Mouse (Mus musculus): ENCODE data around the gene Ttll6. TPM values are rescaled to one million over a fixed set of nuclear protein-coding genes. Genes with fewer than 3 reads are reported as not detected.

Ttll6 gene
- polyA plus RNA-seq, 1 experiment, result 4.6 TPM

DNA sequence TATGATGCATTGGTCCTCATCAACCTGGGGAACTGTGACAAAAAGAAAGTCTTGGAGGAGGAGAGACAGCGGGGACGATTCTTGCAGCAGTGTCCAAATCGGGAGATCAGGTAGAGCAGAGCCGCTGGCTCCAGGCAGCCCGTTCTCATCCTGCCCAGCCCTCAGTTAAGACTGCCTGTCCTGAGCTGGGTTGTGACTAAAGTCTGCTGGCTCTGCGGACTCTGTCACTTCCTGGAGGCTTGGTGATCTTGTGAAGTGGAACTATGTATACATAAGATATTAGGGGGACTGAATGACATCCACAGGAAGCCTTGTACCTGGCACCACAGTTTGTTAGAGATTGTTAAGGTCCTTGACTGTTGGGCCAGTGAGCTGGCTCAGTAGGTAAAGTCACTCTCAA is 13.9 kb downstream of the Ttll6 start:
- DNase-seq, result no peak
- Histone ChIP-seq H3K4me3 (replicated peaks; ENCODE audit: extremely low read depth, low read depth, low read length) (no peak overlapping the region), H3K4me1 (ENCODE audit: control insufficient read depth, insufficient read depth, low read length) (no peaks in the 10 kb centered on the region)
- TF ChIP-seq POLR2A (IDR thresholded peaks at IDR 0.05; ENCODE audit: borderline replicate concordance, extremely low read depth, low read depth, low read length) (no peak), CTCF (IDR thresholded peaks at IDR 0.05; ENCODE audit: insufficient read depth, low read length) (no peak)
- WGBS, result 58% methylated on average over 6 of the region's 6 CpGs

DNA sequence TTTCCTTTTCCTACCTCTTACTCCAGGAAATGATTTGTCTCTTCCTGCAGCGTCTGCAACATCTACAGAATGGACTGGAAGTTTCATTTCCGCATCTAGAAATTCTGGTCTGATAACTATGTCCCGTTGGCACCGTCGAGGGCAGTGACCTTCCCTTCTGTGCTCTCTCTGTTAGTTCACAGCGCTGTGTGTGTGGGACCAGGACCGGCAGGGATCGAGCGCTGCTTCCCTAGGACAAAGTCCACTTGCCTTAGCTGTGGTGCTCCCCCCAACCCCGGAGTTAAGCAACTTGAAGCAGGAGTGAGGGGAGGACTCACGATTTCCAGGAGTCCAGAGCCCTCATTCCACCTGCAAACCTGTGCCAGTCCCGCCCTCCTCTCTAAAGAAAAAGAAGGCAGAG is 31.2 kb downstream of the Ttll6 start:
- H3K4me3 ChIP-seq (replicated peaks; ENCODE audit: extremely low read depth, low read depth, low read length), result no peak overlapping the region
- no peaks in the 10 kb centered on the region for H3K4me1 ChIP-seq (ENCODE audit: control insufficient read depth, insufficient read depth, low read length)
- DNase-seq, result no peak
- 48% methylated on average over 12 of the region's 12 CpGs for WGBS
- TF ChIP-seq POLR2A (IDR thresholded peaks at IDR 0.05; ENCODE audit: borderline replicate concordance, extremely low read depth, low read depth, low read length) (no peak), CTCF (IDR thresholded peaks at IDR 0.05; ENCODE audit: insufficient read depth, low read length) (no peak)

DNA sequence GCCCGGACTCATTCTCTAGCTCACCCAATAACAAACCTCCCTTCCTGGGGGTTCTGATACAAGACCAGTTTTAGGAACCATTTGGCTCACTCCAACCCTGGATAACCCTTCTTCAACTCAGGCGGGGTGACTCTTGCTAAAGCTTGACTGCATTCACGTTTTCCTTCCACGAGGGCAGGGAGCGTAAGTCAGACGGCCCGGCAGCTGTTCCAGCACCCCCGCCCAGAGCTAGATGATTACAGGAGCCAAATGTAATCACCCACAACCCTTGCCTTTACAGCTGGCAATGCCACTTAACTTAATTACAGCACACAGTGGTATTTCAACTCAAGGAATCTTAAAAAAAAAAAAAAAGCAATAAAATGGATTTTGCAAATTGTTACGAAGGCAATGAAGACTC is 34.5 kb downstream of the Ttll6 start:
- TF ChIP-seq CTCF (IDR thresholded peaks at IDR 0.05; ENCODE audit: insufficient read depth, low read length), result no peak
- no peak for TF ChIP-seq POLR2A (IDR thresholded peaks at IDR 0.05; ENCODE audit: borderline replicate concordance, extremely low read depth, low read depth, low read length)
- Histone ChIP-seq H3K4me1 (ENCODE audit: control insufficient read depth, insufficient read depth, low read length) (no peaks in the 10 kb centered on the region), H3K4me3 (replicated peaks; ENCODE audit: extremely low read depth, low read depth, low read length) (no peak overlapping the region)
- no peak for DNase-seq
- 33% methylated on average over 9 of the region's 9 CpGs for WGBS

DNA sequence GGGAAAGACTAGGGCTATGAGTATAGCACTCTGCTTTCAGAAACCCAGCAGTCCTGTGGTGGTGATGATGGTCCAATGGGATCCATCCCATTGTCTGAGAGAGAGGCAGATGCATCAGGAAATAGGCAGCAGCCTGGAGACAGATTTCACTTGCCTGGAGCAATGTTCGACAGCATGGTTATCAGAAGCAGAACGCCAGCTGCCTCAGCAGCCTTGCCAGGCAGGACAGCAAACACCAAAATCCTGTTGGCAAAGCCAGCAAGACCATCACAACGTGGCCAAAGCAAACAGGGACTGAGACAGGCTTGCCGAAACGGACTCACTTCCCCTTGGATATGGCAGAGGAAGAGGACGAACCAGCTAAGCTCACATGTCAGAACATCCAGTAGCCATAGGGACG is 35.4 kb downstream of the Ttll6 start:
- H3K4me1 ChIP-seq (ENCODE audit: control insufficient read depth, insufficient read depth, low read length), result no peaks in the 10 kb centered on the region
- DNase-seq, result no peak
- 19% methylated on average over 7 of the region's 7 CpGs for WGBS
- H3K4me3 ChIP-seq (replicated peaks; ENCODE audit: extremely low read depth, low read depth, low read length), result no peak overlapping the region
- no peak for TF ChIP-seq CTCF (IDR thresholded peaks at IDR 0.05; ENCODE audit: insufficient read depth, low read length)
- no peak for TF ChIP-seq POLR2A (IDR thresholded peaks at IDR 0.05; ENCODE audit: borderline replicate concordance, extremely low read depth, low read depth, low read length)

DNA sequence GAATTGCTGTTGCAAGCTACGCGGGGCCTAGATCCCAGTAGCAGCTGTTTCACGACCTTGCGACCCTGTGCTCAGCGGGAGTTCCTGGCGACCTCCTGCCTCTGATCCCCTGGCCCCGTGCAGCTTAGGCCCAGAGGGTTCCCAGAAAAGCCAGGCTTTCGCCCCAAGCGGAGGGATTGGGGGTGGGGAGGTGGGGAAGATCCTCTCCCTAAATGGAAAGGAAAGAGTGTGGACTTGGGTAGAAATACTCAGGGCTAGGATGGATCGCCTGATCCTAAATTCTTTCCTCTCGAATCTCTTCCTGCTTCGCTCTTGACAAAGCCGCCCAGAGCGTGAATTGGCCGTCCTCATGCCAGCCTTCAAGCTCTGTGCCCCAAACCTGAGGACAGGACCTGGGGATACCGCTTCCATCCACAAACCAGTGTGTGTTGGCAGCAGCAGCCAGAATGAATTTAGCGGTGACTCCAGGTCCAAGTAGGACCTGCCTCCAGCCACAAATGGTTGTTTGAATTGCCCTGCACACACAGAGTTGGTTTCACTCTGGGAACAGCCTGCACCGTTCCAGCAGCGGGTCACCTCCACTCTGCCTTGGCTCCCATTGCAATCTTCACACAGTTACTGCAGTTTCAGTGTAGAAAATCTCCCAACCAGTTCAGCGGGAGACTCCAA is 37.3 kb downstream of the Ttll6 start:
- WGBS, result 8% methylated on average over 20 of the region's 20 CpGs
- no peak for TF ChIP-seq POLR2A (IDR thresholded peaks at IDR 0.05; ENCODE audit: borderline replicate concordance, extremely low read depth, low read depth, low read length)
- no peak for TF ChIP-seq CTCF (IDR thresholded peaks at IDR 0.05; ENCODE audit: insufficient read depth, low read length)

DNA sequence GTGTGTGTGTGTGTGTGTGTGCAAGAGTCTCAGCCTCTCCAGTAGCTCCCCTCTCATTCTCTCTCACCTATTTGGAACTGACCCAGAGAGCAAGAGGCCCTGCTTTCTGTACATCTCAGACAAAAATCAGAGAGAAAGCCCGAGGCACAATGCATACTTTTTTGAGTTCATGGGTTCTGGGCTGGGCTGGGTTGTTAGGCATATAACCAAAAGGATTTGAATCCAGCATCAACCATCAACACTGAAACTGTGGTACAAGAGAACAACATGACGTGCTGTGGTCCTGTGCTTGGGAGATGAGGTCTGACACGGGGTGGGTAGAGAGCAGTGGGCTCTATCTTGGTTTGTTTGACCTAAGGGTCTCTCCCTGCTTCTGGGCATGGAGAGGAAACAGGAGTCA is 38.0 kb downstream of the Ttll6 start:
- Histone ChIP-seq H3K4me1 (ENCODE audit: control insufficient read depth, insufficient read depth, low read length) (no peaks in the 10 kb centered on the region), H3K4me3 (replicated peaks; ENCODE audit: extremely low read depth, low read depth, low read length) (no peak overlapping the region)
- no peak for DNase-seq
- no peak for TF ChIP-seq CTCF (IDR thresholded peaks at IDR 0.05; ENCODE audit: insufficient read depth, low read length)
- TF ChIP-seq POLR2A (IDR thresholded peaks at IDR 0.05; ENCODE audit: borderline replicate concordance, extremely low read depth, low read depth, low read length), result no peak
- WGBS, result 20% methylated on average over 3 of the region's 3 CpGs

More for the DNA sequence above, 37.3 kb downstream of the Ttll6 start:
- Histone ChIP-seq H3K4me3 (replicated peaks; ENCODE audit: extremely low read depth, low read depth, low read length) (no peak overlapping the region), H3K4me1 (ENCODE audit: control insufficient read depth, insufficient read depth, low read length) (no peaks in the 10 kb centered on the region)
- no peak for DNase-seq

DNA sequence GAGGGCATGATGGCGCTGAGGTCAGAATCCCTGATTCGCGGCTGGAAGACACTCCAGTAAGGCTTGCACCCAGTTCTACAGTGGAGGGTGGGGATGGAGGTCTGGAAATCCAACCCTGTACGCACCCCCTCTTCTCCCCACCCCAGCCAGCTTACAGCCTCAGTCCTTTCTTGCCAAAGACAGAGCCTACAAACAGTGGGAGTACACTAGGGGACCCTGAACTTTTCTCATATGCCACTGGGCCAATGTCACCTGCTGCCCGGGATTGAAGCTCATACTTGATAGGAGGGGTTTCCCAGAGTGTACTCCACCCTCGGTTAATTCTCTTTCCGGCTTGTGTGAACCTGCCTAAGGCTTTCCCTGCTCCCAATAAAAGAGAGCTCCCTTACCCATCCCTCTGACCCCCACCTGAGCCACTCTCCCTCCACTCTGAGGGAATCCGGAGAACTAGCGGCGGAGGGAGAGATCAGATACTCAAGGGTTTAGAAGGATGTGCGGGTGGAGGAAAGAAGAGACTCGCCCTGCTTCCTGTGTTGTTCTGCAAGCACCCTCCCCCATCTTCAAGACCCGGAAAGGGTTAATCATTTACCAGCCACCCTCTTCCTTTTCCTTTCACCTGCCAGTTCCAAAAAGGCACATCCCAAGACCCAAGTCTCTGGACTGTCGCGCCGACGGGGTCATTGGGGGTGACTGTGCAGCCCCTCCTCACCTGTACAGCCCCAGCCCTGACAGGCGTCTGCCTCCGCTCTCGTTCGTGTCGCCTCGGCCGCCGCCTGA is 39.1 kb downstream of the Ttll6 start:
- TF ChIP-seq CTCF (IDR thresholded peaks at IDR 0.05; ENCODE audit: insufficient read depth, low read length) (no peak), POLR2A (IDR thresholded peaks at IDR 0.05; ENCODE audit: borderline replicate concordance, extremely low read depth, low read depth, low read length) (no peak)
- 2% methylated on average over 25 of the region's 25 CpGs for WGBS

DNA sequence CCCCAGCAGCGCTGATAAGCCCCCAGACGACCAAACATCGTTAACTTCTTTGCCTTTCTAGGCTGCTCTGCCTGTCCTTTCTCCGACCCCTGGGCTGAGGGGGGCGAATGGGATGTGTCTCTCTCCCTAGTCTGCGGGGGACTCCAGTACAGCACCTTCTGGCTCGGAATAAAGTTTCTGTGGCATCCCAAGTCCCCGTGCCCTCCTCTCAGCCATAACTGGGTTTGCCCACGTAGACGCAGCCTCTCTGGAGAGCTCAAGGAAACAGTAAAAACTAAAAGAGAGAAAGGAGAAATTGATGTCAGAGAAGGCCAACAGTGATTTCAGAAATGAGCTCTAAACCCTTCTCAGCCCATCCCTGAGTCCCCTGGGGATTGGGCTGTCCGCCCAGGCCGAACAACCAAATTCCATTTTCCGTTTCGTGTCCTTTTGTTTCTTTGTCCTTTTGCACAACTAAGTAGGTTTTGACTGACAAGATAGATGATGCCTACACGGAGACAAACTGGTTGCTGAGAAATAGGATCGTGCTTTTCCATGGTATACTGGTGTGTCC is 39.8 kb downstream of the Ttll6 start:
- TF ChIP-seq CTCF (IDR thresholded peaks at IDR 0.05; ENCODE audit: insufficient read depth, low read length) (no peak), POLR2A (IDR thresholded peaks at IDR 0.05; ENCODE audit: borderline replicate concordance, extremely low read depth, low read depth, low read length) (no peak)
- DNase-seq, result no peak
- WGBS, result 2% methylated on average over 16 of the region's 16 CpGs
- no peak overlapping the region for H3K4me3 ChIP-seq (replicated peaks; ENCODE audit: extremely low read depth, low read depth, low read length)
- no peaks in the 10 kb centered on the region for H3K4me1 ChIP-seq (ENCODE audit: control insufficient read depth, insufficient read depth, low read length)

More for the DNA sequence above, 39.1 kb downstream of the Ttll6 start:
- no peaks in the 10 kb centered on the region for H3K4me1 ChIP-seq (ENCODE audit: control insufficient read depth, insufficient read depth, low read length)
- no peak for DNase-seq
- no peak overlapping the region for H3K4me3 ChIP-seq (replicated peaks; ENCODE audit: extremely low read depth, low read depth, low read length)

DNA sequence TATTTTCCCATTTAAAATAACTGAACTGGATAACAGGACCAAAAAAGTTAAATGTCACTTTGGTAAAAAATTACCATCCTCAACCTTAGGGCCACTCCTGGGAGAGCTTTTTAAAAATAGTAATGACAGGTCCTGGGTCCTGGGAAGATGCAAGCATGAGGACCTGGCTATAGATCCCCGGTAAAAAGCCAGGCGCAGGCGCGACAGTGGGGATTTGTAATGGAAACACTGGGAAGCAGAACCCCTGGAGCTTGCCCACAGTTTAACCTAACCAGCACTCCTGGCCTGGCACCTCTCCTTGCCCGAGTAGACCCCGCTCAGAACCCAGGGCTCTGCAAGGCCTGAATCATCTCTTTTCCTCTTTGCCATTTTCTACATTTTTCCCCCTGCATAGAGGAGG is 41.3 kb downstream of the Ttll6 start:
- TF ChIP-seq CTCF (IDR thresholded peaks at IDR 0.05; ENCODE audit: insufficient read depth, low read length) (no peak), POLR2A (IDR thresholded peaks at IDR 0.05; ENCODE audit: borderline replicate concordance, extremely low read depth, low read depth, low read length) (no peak)
- Histone ChIP-seq H3K4me3 (replicated peaks; ENCODE audit: extremely low read depth, low read depth, low read length) (no peak overlapping the region), H3K4me1 (ENCODE audit: control insufficient read depth, insufficient read depth, low read length) (no peaks in the 10 kb centered on the region)
- no peak for DNase-seq
- WGBS, result 11% methylated on average over 6 of the region's 6 CpGs
